Mouse (Mus musculus) spleen, adult 18-20 months (tissue): ENCODE measurements around the gene Lrrc32.

Source experiments
- DNase-seq, 2 experiments: peaks; one replicate each; pipeline ENCODE4 v3.0.0; 2022; ENCODE audit warnings: mixed read lengths in 2 of 2

The Lrrc32 gene

GRCm38 (mm10) chr7:98489131-98489530, at the start of gene Lrrc32:
Gene Lrrc32 (plus strand): TSS chr7:98489283.
- DNase-seq: peak in 1 of 2 experiments; percentile 38

- no peak for DNase-seq
Observed at GRCm38 (mm10) chr7:98439956-98440466, 49.1 kb upstream of the Lrrc32 start, which contains the start of gene Gucy2d. Gene Gucy2d (plus strand): TSS chr7:98440416.

DNA sequence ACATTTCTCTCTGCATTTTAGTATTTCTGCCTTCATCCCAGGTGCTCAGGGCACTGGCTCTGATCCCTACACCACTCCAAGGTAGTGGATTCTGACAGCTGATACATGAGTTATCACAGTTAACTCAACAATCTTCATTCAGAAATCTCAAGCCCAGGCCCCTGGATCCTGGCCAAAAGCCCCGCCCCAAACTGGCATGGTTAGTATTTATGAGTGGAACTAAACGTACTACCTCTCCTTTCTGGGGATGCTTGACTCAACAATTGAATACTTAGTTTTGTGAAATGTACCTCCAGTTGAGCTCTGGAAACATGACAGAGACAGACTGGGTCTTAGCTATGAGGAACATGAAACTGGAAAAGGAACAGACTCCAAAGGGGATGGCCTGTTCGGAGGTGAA, 42.2 kb upstream of the Lrrc32 start:
- no peak for DNase-seq

GRCm38 (mm10) chr7:98447585-98448308, 41.3 kb upstream of the Lrrc32 start:
- DNase-seq: no peak

- no peak for DNase-seq
Observed at GRCm38 (mm10) chr7:98448309-98448630, 40.8 kb upstream of the Lrrc32 start.

DNA sequence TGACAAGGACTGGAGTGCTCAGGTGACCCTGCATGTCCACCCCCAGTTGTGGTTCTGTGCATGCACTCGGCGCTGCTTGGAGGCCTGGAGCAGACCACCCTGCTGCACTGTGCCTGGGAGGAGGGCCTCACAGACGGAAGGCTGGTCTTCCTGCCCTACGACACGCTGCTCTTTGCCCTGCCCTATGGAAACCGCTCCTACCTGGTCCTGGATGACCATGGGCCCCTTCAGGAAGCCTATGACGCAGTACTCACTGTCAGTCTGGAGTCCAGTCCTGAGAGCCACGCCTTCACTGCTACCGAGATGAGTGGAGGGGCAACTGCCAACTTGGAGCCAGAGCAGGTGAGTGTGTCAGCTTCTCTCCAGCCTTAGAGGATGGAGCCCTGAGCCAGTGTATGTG, 39.4 kb upstream of the Lrrc32 start:
- no peak for DNase-seq

GRCm38 (mm10) chr7:98454397-98455120, 34.5 kb upstream of the Lrrc32 start:
- DNase-seq: no peak

- no peak for DNase-seq
Observed at GRCm38 (mm10) chr7:98460319-98460718, 28.8 kb upstream of the Lrrc32 start.

DNA sequence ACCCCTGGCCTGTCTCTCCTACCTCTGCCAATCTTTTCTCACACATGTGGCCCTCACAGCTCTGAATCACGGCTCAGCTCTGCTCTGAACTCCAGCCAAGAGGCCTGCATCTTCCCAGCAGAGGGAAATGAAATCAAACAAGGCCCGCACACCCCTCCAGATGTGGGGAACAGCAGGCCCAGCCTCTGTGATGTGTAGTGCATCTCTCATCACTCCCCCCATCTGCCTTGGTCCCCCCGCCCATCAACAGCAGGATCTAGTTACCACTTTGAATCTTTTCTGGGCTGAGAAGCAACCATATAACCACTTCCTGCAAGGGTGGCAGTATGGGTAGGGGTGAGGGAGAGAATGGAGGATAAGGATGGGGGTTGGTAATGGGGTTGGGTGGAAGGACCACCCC, 20.0 kb upstream of the Lrrc32 start:
- DNase-seq: no peak

DNA sequence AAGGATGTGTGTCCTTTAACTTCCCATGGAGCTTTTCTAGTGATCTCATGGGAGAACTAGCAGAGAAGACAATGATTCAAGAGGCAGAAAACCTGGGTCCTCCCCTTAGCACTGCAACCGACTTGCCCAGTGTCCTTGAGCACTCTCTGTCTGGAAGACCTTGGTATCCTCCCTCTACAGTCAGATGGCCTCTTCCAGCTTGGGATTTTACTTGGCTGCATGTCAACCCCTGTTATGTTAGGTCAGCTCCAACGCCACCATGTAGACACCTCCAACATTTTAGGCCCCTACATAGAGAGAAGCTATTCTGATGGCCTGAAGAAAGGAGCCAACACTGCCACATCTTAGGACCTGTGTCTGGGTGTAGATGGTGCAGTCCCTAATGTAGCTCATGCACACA, 16.6 kb upstream of the Lrrc32 start:
- no peak for DNase-seq

- no peak for DNase-seq
Observed at GRCm38 (mm10) chr7:98474558-98474957, 14.5 kb upstream of the Lrrc32 start.

GRCm38 (mm10) chr7:98477153-98477552, 11.9 kb upstream of the Lrrc32 start:
- no peak for DNase-seq

- DNase-seq: no peak
Observed at GRCm38 (mm10) chr7:98480481-98480880, 8.6 kb upstream of the Lrrc32 start.

GRCm38 (mm10) chr7:98481066-98481734, 7.9 kb upstream of the Lrrc32 start:
- peak; percentile 54 to 75 for DNase-seq

DNA sequence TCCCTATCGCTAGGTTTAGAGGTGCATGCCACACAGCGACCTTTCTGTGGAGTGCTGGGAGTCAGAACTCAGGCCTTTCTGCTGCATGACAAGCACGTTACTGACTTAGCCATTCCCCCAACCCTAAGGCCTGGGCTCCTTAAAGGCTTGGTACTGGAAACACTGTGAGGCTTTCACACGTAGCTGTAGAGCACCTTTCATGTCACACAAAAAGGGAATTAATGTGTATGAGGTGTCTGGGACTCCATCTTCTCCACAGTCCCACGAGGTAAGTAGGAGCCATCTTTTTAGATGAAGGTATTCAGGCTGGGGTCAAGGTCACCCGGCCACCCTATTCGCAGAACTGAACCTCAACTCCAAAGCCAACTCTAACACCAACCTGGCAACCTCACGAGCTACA, 7.2 kb upstream of the Lrrc32 start:
- no peak for DNase-seq

GRCm38 (mm10) chr7:98482551-98483267, 6.4 kb upstream of the Lrrc32 start:
- DNase-seq: no peak

GRCm38 (mm10) chr7:98483268-98483607, 5.8 kb upstream of the Lrrc32 start:
- no peak for DNase-seq

- no peak for DNase-seq
Observed at GRCm38 (mm10) chr7:98484878-98485277, 4.2 kb upstream of the Lrrc32 start.

DNA sequence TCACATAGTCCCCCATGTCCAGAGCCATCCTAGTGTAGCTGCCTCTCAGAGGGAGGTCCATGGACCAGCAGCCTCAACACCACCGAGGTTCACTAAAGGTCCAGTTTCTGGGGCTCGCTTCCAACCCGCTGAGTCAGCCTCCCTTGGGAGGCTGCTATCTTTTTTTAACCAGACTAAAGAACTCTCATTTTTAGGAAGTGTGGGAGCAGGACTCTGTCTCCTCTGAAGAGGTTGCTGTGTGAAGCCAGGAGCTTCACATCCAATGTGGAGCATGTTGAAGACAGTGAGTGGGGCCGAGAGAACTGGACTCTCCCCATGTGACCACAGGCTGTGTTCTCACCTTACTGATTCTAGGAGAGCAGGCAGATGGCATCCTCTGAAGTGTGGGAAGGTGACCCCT, 3.6 kb upstream of the Lrrc32 start:
- DNase-seq: no peak

- DNase-seq: peak; percentile 52 to 59
Observed at GRCm38 (mm10) chr7:98486471-98486917, 2.6 kb upstream of the Lrrc32 start.

DNA sequence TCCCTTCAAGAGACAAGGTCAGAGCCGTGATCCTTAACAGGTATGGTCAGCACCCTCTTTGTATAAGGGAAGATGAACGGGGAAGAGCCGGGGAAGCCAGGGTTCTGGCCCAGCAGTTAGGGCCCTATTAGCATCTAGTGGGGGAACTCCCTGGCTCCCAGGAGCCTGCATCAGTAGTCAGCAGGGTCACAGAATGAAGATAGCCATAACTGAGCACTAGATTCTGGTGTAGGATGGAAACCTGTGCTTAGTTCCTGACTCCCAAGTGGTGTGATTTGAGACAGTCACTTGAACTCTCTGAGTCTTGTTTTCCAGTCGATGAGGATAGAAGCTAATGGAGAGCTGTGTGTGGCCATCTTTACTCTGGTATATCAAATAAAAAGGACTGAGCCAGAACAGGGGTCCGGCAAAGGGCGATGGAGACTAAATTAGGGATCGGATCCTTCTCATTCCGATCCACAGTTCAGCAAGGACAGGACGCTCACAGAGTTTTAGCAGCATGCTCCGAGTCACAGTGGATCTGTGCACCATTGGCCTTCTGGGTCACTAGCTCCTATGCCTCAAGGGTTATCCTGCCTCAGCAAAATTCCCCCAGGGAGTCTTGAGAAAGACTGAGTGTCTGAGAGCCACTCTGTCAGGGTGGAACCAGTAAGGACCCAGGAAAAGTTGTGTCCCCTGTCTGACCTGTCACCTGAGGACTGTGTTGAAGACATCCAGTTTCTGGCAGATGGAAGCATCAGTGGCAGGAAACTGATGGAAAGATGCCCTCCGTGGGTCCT, 1.7 kb upstream of the Lrrc32 start:
- DNase-seq: peak in 1 of 2 experiments; percentile 15
